Mouse (Mus musculus): Measurements from ENCODE around the gene Fam131b. TPM values are rescaled to one million over a fixed set of nuclear protein-coding genes. Genes with fewer than 3 reads are reported as not detected.

The Fam131b gene
- polyA plus RNA-seq, 1 experiment, result 0.63 TPM

- no peak overlapping the region for H3K9ac ChIP-seq (ENCODE audit: low read depth, poor library complexity, severe bottlenecking)
- H3K36me3 ChIP-seq (ENCODE audit: control insufficient read depth, insufficient read depth, low read length, poor library complexity, severe bottlenecking), result peaks cover 51% of the 10 kb centered on the region
- H3K27ac ChIP-seq (ENCODE audit: insufficient read depth, low read length), result no peak overlapping the region
Observed at GRCm38 (mm10) chr6:42282865-42283528, 41.4 kb downstream of the Fam131b start.

GRCm38 (mm10) chr6:42276151-42276550 lies 48.3 kb downstream of the Fam131b start:
- Histone ChIP-seq H3K27me3 (ENCODE audit: control insufficient read depth, insufficient read depth, low read length, poor library complexity, severe bottlenecking) (no peaks in the 10 kb centered on the region), H3K4me1 (ENCODE audit: control insufficient read depth, insufficient read depth, low read length) (no peaks in the 10 kb centered on the region), H3K27ac (ENCODE audit: insufficient read depth, low read length) (no peak overlapping the region), H3K9ac (ENCODE audit: low read depth, poor library complexity, severe bottlenecking) (no peak overlapping the region), H3K36me3 (ENCODE audit: control insufficient read depth, insufficient read depth, low read length, poor library complexity, severe bottlenecking) (peaks cover 88% of the 10 kb centered on the region), H3K9me3 (replicated peaks; ENCODE audit: control insufficient read depth, insufficient read depth, low read length, poor library complexity, severe bottlenecking) (no peaks in the 10 kb centered on the region), H3K4me3 (ENCODE audit: low read depth, low read length) (no peak overlapping the region)
- no peak for TF ChIP-seq POLR2A (IDR thresholded peaks at IDR 0.05; ENCODE audit: insufficient read depth, low read length)
- no peak for TF ChIP-seq EP300 (IDR thresholded peaks at IDR 0.05; ENCODE audit: insufficient read depth, low read depth, low read length)
- no peak for TF ChIP-seq CTCF (IDR thresholded peaks at IDR 0.05; ENCODE audit: low read depth, low read length)

More at GRCm38 (mm10) chr6:42282865-42283528, 41.4 kb downstream of the Fam131b start:
- no peaks in the 10 kb centered on the region for H3K9me3 ChIP-seq (replicated peaks; ENCODE audit: control insufficient read depth, insufficient read depth, low read length, poor library complexity, severe bottlenecking)
- no peak for TF ChIP-seq CTCF (IDR thresholded peaks at IDR 0.05; ENCODE audit: low read depth, low read length)
- TF ChIP-seq EP300 (IDR thresholded peaks at IDR 0.05; ENCODE audit: insufficient read depth, low read depth, low read length), result no peak
- no peak overlapping the region for H3K4me3 ChIP-seq (ENCODE audit: low read depth, low read length)
- H3K27me3 ChIP-seq (ENCODE audit: control insufficient read depth, insufficient read depth, low read length, poor library complexity, severe bottlenecking), result no peaks in the 10 kb centered on the region
- no peaks in the 10 kb centered on the region for H3K4me1 ChIP-seq (ENCODE audit: control insufficient read depth, insufficient read depth, low read length)

GRCm38 (mm10) chr6:42270817-42271216 lies 53.6 kb downstream of the Fam131b start:
- Histone ChIP-seq H3K27ac (ENCODE audit: insufficient read depth, low read length) (no peak overlapping the region), H3K27me3 (ENCODE audit: control insufficient read depth, insufficient read depth, low read length, poor library complexity, severe bottlenecking) (no peaks in the 10 kb centered on the region), H3K9me3 (replicated peaks; ENCODE audit: control insufficient read depth, insufficient read depth, low read length, poor library complexity, severe bottlenecking) (no peaks in the 10 kb centered on the region), H3K36me3 (ENCODE audit: control insufficient read depth, insufficient read depth, low read length, poor library complexity, severe bottlenecking) (peaks cover 80% of the 10 kb centered on the region), H3K9ac (ENCODE audit: low read depth, poor library complexity, severe bottlenecking) (no peak overlapping the region), H3K4me1 (ENCODE audit: control insufficient read depth, insufficient read depth, low read length) (no peaks in the 10 kb centered on the region), H3K4me3 (ENCODE audit: low read depth, low read length) (no peak overlapping the region)
- no peak for TF ChIP-seq EP300 (IDR thresholded peaks at IDR 0.05; ENCODE audit: insufficient read depth, low read depth, low read length)
- TF ChIP-seq POLR2A (IDR thresholded peaks at IDR 0.05; ENCODE audit: insufficient read depth, low read length), result no peak
- no peak for TF ChIP-seq CTCF (IDR thresholded peaks at IDR 0.05; ENCODE audit: low read depth, low read length)

- H3K4me1 ChIP-seq (ENCODE audit: control insufficient read depth, insufficient read depth, low read length), result peaks cover 3% of the 10 kb centered on the region
- H3K27ac ChIP-seq (ENCODE audit: insufficient read depth, low read length), result 0 out of 2 replicates have a peak overlapping the region, but pooled peaks have one; percentile 0
- H3K4me3 ChIP-seq (ENCODE audit: low read depth, low read length), result peak overlapping the region; percentile 76
- H3K9ac ChIP-seq (ENCODE audit: low read depth, poor library complexity, severe bottlenecking), result peak overlapping the region; percentile 79
- H3K27me3 ChIP-seq (ENCODE audit: control insufficient read depth, insufficient read depth, low read length, poor library complexity, severe bottlenecking), result no peaks in the 10 kb centered on the region
- peaks cover 38% of the 10 kb centered on the region for H3K36me3 ChIP-seq (ENCODE audit: control insufficient read depth, insufficient read depth, low read length, poor library complexity, severe bottlenecking)
- TF ChIP-seq POLR2A (IDR thresholded peaks at IDR 0.05; ENCODE audit: insufficient read depth, low read length) (no peak), CTCF (IDR thresholded peaks at IDR 0.05; ENCODE audit: low read depth, low read length) (no peak), EP300 (IDR thresholded peaks at IDR 0.05; ENCODE audit: insufficient read depth, low read depth, low read length) (no peak)
- H3K9me3 ChIP-seq (replicated peaks; ENCODE audit: control insufficient read depth, insufficient read depth, low read length, poor library complexity, severe bottlenecking), result no peaks in the 10 kb centered on the region
Observed at GRCm38 (mm10) chr6:42265391-42266330, 58.8 kb downstream of the Fam131b start.

Other genes with a start within 250 kb of the Fam131b start
- not detected in 2 replicates for gene Tas2r139, start 183.7 kb downstream of the Fam131b start, polyA plus RNA-seq (2011; ENCODE audit: insufficient read depth, insufficient read length, low read depth, missing spikeins)
- not detected in 2 replicates for gene Tas2r144, start 109.3 kb downstream of the Fam131b start, polyA plus RNA-seq (2011; ENCODE audit: insufficient read depth, insufficient read length, low read depth, missing spikeins)
- 14.8 and 15.0 TPM in 2 replicates for gene Gstk1, start 78.7 kb downstream of the Fam131b start, polyA plus RNA-seq (2011; ENCODE audit: insufficient read depth, insufficient read length, low read depth, missing spikeins)
- 1.9 and 2.1 TPM in 2 replicates for gene Tmem139, start 62.7 kb downstream of the Fam131b start, polyA plus RNA-seq (2011; ENCODE audit: insufficient read depth, insufficient read length, low read depth, missing spikeins)
- gene Casp2, start 59.7 kb downstream of the Fam131b start, polyA plus RNA-seq (2011; ENCODE audit: insufficient read depth, insufficient read length, low read depth, missing spikeins), result 37.3 and 37.8 TPM in 2 replicates
- 4.5 and 7.0 TPM in 2 replicates for gene Clcn1, start 38.0 kb downstream of the Fam131b start, polyA plus RNA-seq (2011; ENCODE audit: insufficient read depth, insufficient read length, low read depth, missing spikeins)
- 42.6 and 52.2 TPM in 2 replicates for gene Zyx, start 25.0 kb upstream of the Fam131b start, polyA plus RNA-seq (2011; ENCODE audit: insufficient read depth, insufficient read length, low read depth, missing spikeins)
- 19.3 and 20.6 TPM in 2 replicates for gene Epha1, start 48.6 kb upstream of the Fam131b start, polyA plus RNA-seq (2011; ENCODE audit: insufficient read depth, insufficient read length, low read depth, missing spikeins)
- 1.5 TPM in 1 of 2 replicates, not detected in the other for gene Tas2r143, start 75.6 kb upstream of the Fam131b start, polyA plus RNA-seq (2011; ENCODE audit: insufficient read depth, insufficient read length, low read depth, missing spikeins)
- gene Tas2r135, start 80.8 kb upstream of the Fam131b start, polyA plus RNA-seq (2011; ENCODE audit: insufficient read depth, insufficient read length, low read depth, missing spikeins), result not detected in 2 replicates
- not detected in 2 replicates for gene Tas2r126, start 109.9 kb upstream of the Fam131b start, polyA plus RNA-seq (2011; ENCODE audit: insufficient read depth, insufficient read length, low read depth, missing spikeins)
- not detected in 2 replicates for gene Olfr458, start 140.6 kb upstream of the Fam131b start, polyA plus RNA-seq (2011; ENCODE audit: insufficient read depth, insufficient read length, low read depth, missing spikeins)
- gene Olfr457, start 151.7 kb upstream of the Fam131b start, polyA plus RNA-seq (2011; ENCODE audit: insufficient read depth, insufficient read length, low read depth, missing spikeins), result not detected in 2 replicates
- gene Olfr456, start 162.6 kb upstream of the Fam131b start, polyA plus RNA-seq (2011; ENCODE audit: insufficient read depth, insufficient read length, low read depth, missing spikeins), result not detected in 2 replicates
- not detected in 2 replicates for gene Olfr455, start 222.9 kb upstream of the Fam131b start, polyA plus RNA-seq (2011; ENCODE audit: insufficient read depth, insufficient read length, low read depth, missing spikeins)